Mouse (Mus musculus): ENCODE measurements at regions not wholly inside any gene's neighbourhood (a gene's known extent, or its start where the extent isn't known, plus 50 kb on each side); places are given as distances from the start of the nearest gene placed in this dataset.

GRCm38 (mm10) chr13:97510431-97511261 is 249.8 kb downstream of the Gm10260 start:
- TF ChIP-seq POLR2A (IDR thresholded peaks at IDR 0.05; ENCODE audit: low read depth, low read length) = no peak
- no peak for TF ChIP-seq CTCF (IDR thresholded peaks at IDR 0.05; ENCODE audit: extremely low read depth, insufficient read depth, insufficient read length, insufficient replicate concordance)
